11 mouse cellular contexts compared by ENCODE assay signal in genomic region chr6:39301484-39301883, GRCm38 (mm10).
DNase-seq lines count a peak whose midpoint lies in the region; ATAC-seq lines count a peak whose summit lies in the region.
"Had no signal": no experiment of that assay in that cellular context is flagged by ENCODE, and none has a peak within 500 bp of the region (broad histone marks: within the 10 kb centered on the region; RNA-seq: fewer than 3 reads in every experiment).

No protein-coding gene starts in this region.

- no peaks in the 10 kb centered on the region for H3K9me3 ChIP-seq in liver, embryonic 12.5 days (replicated peaks)
- no peaks in the 10 kb centered on the region for H3K9me3 ChIP-seq in intestine, embryonic 15.5 days
- H3K9me3 ChIP-seq: liver, embryonic 15.5 days had no signal

- DNase-seq in liver (peak; percentile 49), 3T3-L1 (ENCODE audit: low read depth, low spot score) (peak; percentile 93), NIH3T3 (ENCODE audit: low read depth) (peak; percentile 78), adipocyte (ENCODE audit: low spot score) (no peak)
- DNase-seq in retina, embryonic 14.5 days (ENCODE audit: low spot score), result no peak
- DNase-seq: cerebellum, postnatal 25 days; heart, postnatal 10 days had no signal

- H3K4me1 ChIP-seq in liver, embryonic 12.5 days, result no peaks in the 10 kb centered on the region
- H3K4me1 ChIP-seq in intestine, embryonic 15.5 days (replicated peaks), result 0 out of 2 replicates have a peak, but pooled peaks cover 2% of the 10 kb centered on the region
- H3K4me1 ChIP-seq: liver, embryonic 15.5 days had no signal

- WGBS in liver, embryonic 12.5 days (ENCODE audit: insufficient replicate concordance), result 60% methylated on average over 3 of the region's 3 CpGs
- 86% methylated on average over 3 of the region's 3 CpGs for whole genome bisulfite sequencing in intestine, embryonic 15.5 days

- no peak overlapping the region for H3K9ac ChIP-seq in liver, embryonic 12.5 days
- no peak overlapping the region for H3K9ac ChIP-seq in intestine, embryonic 15.5 days
- H3K9ac ChIP-seq: liver, embryonic 15.5 days had no signal

- H3K4me2 ChIP-seq in liver, embryonic 12.5 days, result no peak overlapping the region
- H3K4me2 ChIP-seq in intestine, embryonic 15.5 days (replicated peaks), result no peak overlapping the region
- H3K4me2 ChIP-seq: liver, embryonic 15.5 days had no signal

- H3K4me3 ChIP-seq in liver, embryonic 12.5 days, result no peak overlapping the region
- H3K4me3 ChIP-seq in intestine, embryonic 15.5 days (replicated peaks), result no peak overlapping the region
- H3K4me3 ChIP-seq: liver, embryonic 15.5 days had no signal

- no peaks in the 10 kb centered on the region for H3K36me3 ChIP-seq in liver, embryonic 12.5 days
- H3K36me3 ChIP-seq in intestine, embryonic 15.5 days, result no peaks in the 10 kb centered on the region
- H3K36me3 ChIP-seq: liver, embryonic 15.5 days had no signal

- H3K27me3 ChIP-seq in liver, embryonic 12.5 days (replicated peaks), result no peaks in the 10 kb centered on the region
- H3K27me3 ChIP-seq in intestine, embryonic 15.5 days (replicated peaks), result no peaks in the 10 kb centered on the region
- H3K27me3 ChIP-seq: liver, embryonic 15.5 days had no signal

- no peak overlapping the region for H3K27ac ChIP-seq in liver, embryonic 12.5 days
- no peak overlapping the region for H3K27ac ChIP-seq in intestine, embryonic 15.5 days
- H3K27ac ChIP-seq: liver, embryonic 15.5 days had no signal

- no peak for ATAC-seq in liver, embryonic 12.5 days
- ATAC-seq in intestine, embryonic 15.5 days, result 0 out of 2 replicates have a peak, but pooled peaks have one; percentile 56
- ATAC-seq: midbrain, embryonic 16.5 days had no signal

Comparison
In these comparisons a context has a peak if more than half of its experiments do, and no peak if none do; other contexts are left out.
1. DNase-seq: peak in liver (single experiment), 3T3-L1 (single experiment) and NIH3T3 (single experiment); none in adipocyte (single experiment) and retina, embryonic 14.5 days (single experiment).